Mouse (Mus musculus) kidney, adult 2 months (tissue): ENCODE data around the gene Ms4a14. TPM values are rescaled to one million over a fixed set of nuclear protein-coding genes. Genes with fewer than 3 reads are reported as not detected.

Experiments used
- DNase-seq: peaks from one replicate; pipeline ENCODE4 v3.0.0; 2021
- H3K27ac ChIP-seq: fragments of 200-500 bp; 2 replicates; pipeline ENCODE4 v1.5.1; 2012; ENCODE audit warnings: low read depth, low read length, control low read depth, inconsistent platforms; ENCODE audit not compliant: insufficient read depth
- H3K27me3 ChIP-seq: fragments of 200-500 bp; replicated peaks from 2 replicates; pipeline ENCODE4 v1.6.1; 2012; ENCODE audit warnings: mild to moderate bottlenecking, moderate library complexity, low read length, inconsistent platforms; ENCODE audit not compliant: control insufficient read depth, insufficient read depth
- H3K36me3 ChIP-seq: fragments of 200-500 bp; 2 replicates; pipeline ENCODE4 v1.6.1; 2012; ENCODE audit warnings: mild to moderate bottlenecking, moderate library complexity, low read length, inconsistent platforms; ENCODE audit not compliant: control insufficient read depth, insufficient read depth
- H3K4me1 ChIP-seq: fragments of 200-500 bp; 2 replicates; pipeline ENCODE4 v1.6.1; 2011; ENCODE audit warnings: low read length; ENCODE audit not compliant: control insufficient read depth, insufficient read depth
- H3K4me3 ChIP-seq: fragments of 200-500 bp; 2 replicates; pipeline ENCODE4 v1.5.1; 2011; ENCODE audit warnings: mild to moderate bottlenecking, low read depth, low read length, control low read depth; ENCODE audit not compliant: insufficient read depth
- CTCF ChIP-seq: fragments of 200-500 bp; conservative IDR thresholded peaks from 2 replicates; pipeline ENCODE4 v1.5.1; 2011; ENCODE audit warnings: low read depth, mild to moderate bottlenecking, control low read depth, low read length, moderate library complexity, mixed read lengths; ENCODE audit not compliant: insufficient read depth, insufficient read length
- POLR2A ChIP-seq: fragments of 200-500 bp; IDR thresholded peaks from one replicate; pipeline ENCODE4 v1.6.1; 2011; ENCODE audit warnings: low read depth, low read length, control low read depth
- WGBS: fragments of 180-500 bp; shearing (Covaris S2); methylation state at CpG from one replicate; pipeline ENCODE4 v1.1.7; 2018; 5-methylcytosine and 5-hydroxymethylcytosine counted together
- polyA plus RNA-seq: library from polyadenylated mRNA; depleted of rRNA; stranded (reverse); fragments of >200 nt; gene quantifications from 2 replicates; pipeline ENCODE4 v1.2.3, GENCODE M21; 2012

The Ms4a14 gene
- polyA plus RNA-seq, 1 experiment: 0.08 TPM

- no peaks in the 10 kb centered on the region for H3K4me1 ChIP-seq
- no peak for TF ChIP-seq CTCF
- no peak for TF ChIP-seq POLR2A
- no peak overlapping the region for H3K27ac ChIP-seq
- 17% methylated on average over 12 of the region's 12 CpGs for WGBS
- DNase-seq: no peak
- no peaks in the 10 kb centered on the region; the same call in 1 of the 2 replicates for H3K27me3 ChIP-seq
- no peaks in the 10 kb centered on the region for H3K36me3 ChIP-seq
- H3K4me3 ChIP-seq: peak overlapping the region; percentile 43
Measured at GRCm38 (mm10) chr19:11292990-11293389, 21.3 kb downstream of the Ms4a14 start.

- Histone ChIP-seq H3K4me3 (no peak within 1 kb of the TSS), H3K36me3 (no peaks in the 10 kb centered on the region), H3K27ac (no peak within 1 kb of the TSS), H3K4me1 (no peaks in the 10 kb centered on the region), H3K27me3 (no peaks in the 10 kb centered on the region)
- no peak for DNase-seq
- 85% methylated on average over 2 of the region's 2 CpGs for WGBS
- no peak for TF ChIP-seq CTCF
- no peak for TF ChIP-seq POLR2A
Measured at GRCm38 (mm10) chr19:11283773-11284172, 30.5 kb downstream of the Ms4a14 start, which contains the start of gene Ms4a5. Ms4a5 (minus strand) TSS chr19:11283873.

GRCm38 (mm10) chr19:11280223-11280622, 34.0 kb downstream of the Ms4a14 start:
- no peak for DNase-seq
- no peak for TF ChIP-seq POLR2A
- no peak for TF ChIP-seq CTCF
- Histone ChIP-seq H3K27me3 (no peaks in the 10 kb centered on the region), H3K4me3 (no peak overlapping the region), H3K27ac (no peak overlapping the region), H3K36me3 (no peaks in the 10 kb centered on the region), H3K4me1 (no peaks in the 10 kb centered on the region)
- WGBS: 81% methylated on average over 3 of the region's 3 CpGs

DNA sequence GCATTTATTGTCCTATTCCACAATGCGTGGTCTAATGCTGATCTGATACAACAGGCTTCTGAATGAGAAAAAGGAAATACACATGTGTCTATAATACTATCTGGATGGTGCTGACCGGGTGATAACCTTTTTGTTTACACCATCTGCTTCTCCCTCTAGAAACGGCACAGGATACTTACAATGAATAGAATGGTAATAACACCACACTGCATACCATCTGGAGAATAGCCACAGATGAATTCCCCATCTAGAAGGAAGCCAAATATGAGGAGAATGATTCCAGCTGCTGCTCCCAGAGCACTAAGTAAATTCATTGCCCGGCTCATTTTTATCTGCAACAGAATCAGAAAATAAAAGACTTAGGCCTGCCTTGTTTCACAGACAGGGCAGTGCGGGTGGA, 37.8 kb downstream of the Ms4a14 start:
- H3K4me3 ChIP-seq: no peak overlapping the region
- H3K36me3 ChIP-seq: no peaks in the 10 kb centered on the region
- DNase-seq: no peak
- no peaks in the 10 kb centered on the region for H3K27me3 ChIP-seq
- TF ChIP-seq CTCF (no peak), POLR2A (no peak)
- WGBS: 64% methylated on average over 5 of the region's 5 CpGs
- H3K27ac ChIP-seq: no peak overlapping the region
- H3K4me1 ChIP-seq: no peaks in the 10 kb centered on the region

GRCm38 (mm10) chr19:11266956-11267355, 47.3 kb downstream of the Ms4a14 start:
- H3K4me1 ChIP-seq: no peaks in the 10 kb centered on the region
- H3K27me3 ChIP-seq: no peaks in the 10 kb centered on the region
- no peak overlapping the region for H3K27ac ChIP-seq
- no peak overlapping the region for H3K4me3 ChIP-seq
- 76% methylated on average over 4 of the region's 4 CpGs for WGBS
- no peak for TF ChIP-seq CTCF
- TF ChIP-seq POLR2A: no peak
- DNase-seq: no peak
- H3K36me3 ChIP-seq: no peaks in the 10 kb centered on the region

GRCm38 (mm10) chr19:11266052-11266845, 48.0 kb downstream of the Ms4a14 start, which contains the start of gene Ms4a1:
Ms4a1 (minus strand) TSS chr19:11266241.
- 81% methylated on average over 8 of the region's 8 CpGs for WGBS
- H3K27me3 ChIP-seq: no peaks in the 10 kb centered on the region
- H3K27ac ChIP-seq: no peak within 1 kb of the TSS
- no peaks in the 10 kb centered on the region for H3K4me1 ChIP-seq
- no peaks in the 10 kb centered on the region for H3K36me3 ChIP-seq
- DNase-seq: no peak
- no peak within 1 kb of the TSS for H3K4me3 ChIP-seq
- TF ChIP-seq POLR2A (no peak), CTCF (no peak)

DNA sequence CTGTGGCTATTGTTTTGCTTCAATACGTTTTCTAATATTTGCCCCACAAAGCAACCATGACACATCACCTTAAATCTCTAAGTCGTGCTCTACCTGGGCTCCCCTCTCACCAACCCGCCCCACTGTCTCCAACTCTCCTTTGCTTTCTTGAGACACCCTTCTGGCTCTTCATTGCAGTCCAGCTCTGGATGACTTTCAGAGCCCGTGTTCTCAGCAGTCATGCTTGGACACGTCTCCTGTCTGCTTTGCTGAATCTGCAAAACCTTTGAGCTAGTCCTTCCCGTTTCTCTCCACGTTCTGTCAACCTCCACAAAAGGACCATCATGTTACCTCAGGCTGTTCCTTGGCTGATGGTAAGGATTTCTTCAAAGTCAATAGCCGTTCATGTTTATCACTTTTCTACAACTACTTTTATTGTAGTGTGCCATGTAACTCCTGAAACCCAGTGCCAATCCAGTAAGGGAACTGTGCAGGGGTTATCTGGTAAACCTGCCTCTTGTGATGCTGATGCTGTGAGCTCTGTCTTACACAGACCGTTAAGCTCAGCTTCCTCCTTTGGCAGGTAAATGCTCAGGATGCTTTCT, 49.6 kb downstream of the Ms4a14 start:
- no peak overlapping the region for H3K4me3 ChIP-seq
- 77% methylated on average over 9 of the region's 9 CpGs for WGBS
- no peak overlapping the region for H3K27ac ChIP-seq
- no peaks in the 10 kb centered on the region for H3K4me1 ChIP-seq
- DNase-seq: no peak
- no peaks in the 10 kb centered on the region; the same call in 1 of the 2 replicates for H3K27me3 ChIP-seq
- TF ChIP-seq CTCF (no peak), POLR2A (no peak)
- H3K36me3 ChIP-seq: no peaks in the 10 kb centered on the region
